Mouse (Mus musculus): ENCODE results near the gene Spink8. TPM values are rescaled to one million over a fixed set of nuclear protein-coding genes. Genes with fewer than 3 reads are reported as not detected.
A peak's percentile ranks its signal among the peaks of the same experiment; 100 is the strongest.

Spink8 gene
- total and polyA plus RNA-seq, 3 experiments, result not detected

- Histone ChIP-seq H3K4me3 (ENCODE audit: control insufficient read depth in 1 of 2, insufficient read depth in 1 of 2, low read depth in 2 of 2, low read length in 2 of 2) (peak overlapping the region; percentile 32 to 40), H3K36me3 (ENCODE audit: control insufficient read depth in 1 of 2, insufficient read depth in 2 of 2, low read length in 2 of 2) (peaks cover 0 to 20% of the 10 kb centered on the region in 2 experiments; a peak in 2 of 4 replicates), H3K4me1 (ENCODE audit: control insufficient read depth in 1 of 2, insufficient read depth in 2 of 2, low read length in 2 of 2) (peaks cover 13 to 30% of the 10 kb centered on the region in 2 experiments), H3K27ac (ENCODE audit: control insufficient read depth, low read depth, low read length) (peak overlapping the region; percentile 97), H3K9me3 (replicated peaks; ENCODE audit: insufficient read depth, low read length) (no peaks in the 10 kb centered on the region), H3K79me2 (ENCODE audit: control insufficient read depth, insufficient read depth, low read length, poor library complexity) (no peaks in the 10 kb centered on the region), H3K27me3 (ENCODE audit: control insufficient read depth in 1 of 2, insufficient read depth in 2 of 2, low read length in 2 of 2) (no peaks in the 10 kb centered on the region), H3K9ac (ENCODE audit: control insufficient read depth, low read depth, low read length, poor library complexity, severe bottlenecking) (peak overlapping the region; percentile 69)
- peak; percentile 93 for DNase-seq (ENCODE audit: low read depth, low spot score)
- TF ChIP-seq TCF12 (IDR thresholded peaks at IDR 0.05; ENCODE audit: low read depth, low read length) (peak; percentile 65; the same call in 1 of the 2 replicates), ETS1 (IDR thresholded peaks at IDR 0.05; ENCODE audit: low read depth, low read length) (peak; percentile 87), POLR2AphosphoS2 (IDR thresholded peaks at IDR 0.05; ENCODE audit: low read length) (peak; percentile 35; the same call in 1 of the 2 replicates), NELFE (IDR thresholded peaks at IDR 0.05; ENCODE audit: low read depth, low read length) (no peak; the same call in 1 of the 2 replicates), RAD21 (IDR thresholded peaks at IDR 0.05; ENCODE audit: low read depth, low read length) (no peak), E2F4 (IDR thresholded peaks at IDR 0.05; ENCODE audit: borderline replicate concordance, low read depth, low read length) (no peak), KAT2A (conservative IDR thresholded peaks at IDR 0.05; ENCODE audit: low read depth, low read length) (peak; percentile 28; the same call in 1 of the 2 replicates), ZNF384 (IDR thresholded peaks at IDR 0.05; ENCODE audit: low read depth, low read length) (no peak), MAX (IDR thresholded peaks at IDR 0.05; ENCODE audit: low read length) (peak; percentile 97), ZKSCAN1 (IDR thresholded peaks at IDR 0.05; ENCODE audit: low read depth, low read length) (no peak), SMC3 (IDR thresholded peaks at IDR 0.05; ENCODE audit: low read depth, low read length) (no peak), ELF1 (IDR thresholded peaks at IDR 0.05; ENCODE audit: low read depth, low read length) (no peak), MYC (IDR thresholded peaks at IDR 0.05; ENCODE audit: low read depth, low read length) (peak; percentile 99), CHD2 (IDR thresholded peaks at IDR 0.05; ENCODE audit: low read length) (peak; percentile 54), USF2 (IDR thresholded peaks at IDR 0.05; ENCODE audit: borderline replicate concordance in 1 of 2, insufficient read depth in 1 of 2, low read depth in 1 of 2, low read length in 2 of 2) (no peak), BHLHE40 (IDR thresholded peaks at IDR 0.05; ENCODE audit: borderline replicate concordance, low read depth, low read length) (0 out of 2 replicates have a peak, but pooled peaks have one; percentile 34), NRF1 (IDR thresholded peaks at IDR 0.05; ENCODE audit: insufficient read depth, low read depth, low read length, poor library complexity, severe bottlenecking) (no peak), GATA1 (IDR thresholded peaks at IDR 0.05; ENCODE audit: low read depth, low read length) (peak; percentile 78), POLR2A (IDR thresholded peaks at IDR 0.05; ENCODE audit: control insufficient read depth in 1 of 2, insufficient read depth in 1 of 2, low read depth in 1 of 2, low read length in 2 of 2, poor library complexity in 1 of 2) (peak in 1 of 2 experiments; percentile 65; a peak in 2 of 4 replicates), TAL1 (IDR thresholded peaks at IDR 0.05; ENCODE audit: low read length) (peak; percentile 42), EP300 (IDR thresholded peaks at IDR 0.05; ENCODE audit: low read depth in 1 of 2, low read length in 2 of 2) (peak; percentile 67 to 85), UBTF (IDR thresholded peaks at IDR 0.05; ENCODE audit: borderline replicate concordance, insufficient read depth, low read depth, low read length) (no peak), HCFC1 (IDR thresholded peaks at IDR 0.05; ENCODE audit: low read depth, low read length) (peak; percentile 49; the same call in 1 of the 2 replicates), ZC3H11A (IDR thresholded peaks at IDR 0.05; ENCODE audit: low read depth, low read length) (no peak), TBP (IDR thresholded peaks at IDR 0.05; ENCODE audit: low read depth, low read length) (peak; percentile 74; the same call in 1 of the 2 replicates), MXI1 (IDR thresholded peaks at IDR 0.05; ENCODE audit: low read depth, low read length) (peak; percentile 87), MAZ (IDR thresholded peaks at IDR 0.05; ENCODE audit: low read depth, low read length) (no peak; the same call in 1 of the 2 replicates), USF1 (IDR thresholded peaks at IDR 0.05; ENCODE audit: low read depth, low read length) (peak; percentile 57), CHD1 (IDR thresholded peaks at IDR 0.05; ENCODE audit: low read depth, low read length) (no peak), ZMIZ1 (IDR thresholded peaks at IDR 0.05; ENCODE audit: low read depth, low read length) (no peak), CTCF (IDR thresholded peaks at IDR 0.05 in 2 of 3, conservative IDR thresholded peaks at IDR 0.05 in 1 of 3; ENCODE audit: control insufficient read depth in 1 of 3, insufficient read depth in 1 of 3, low read depth in 2 of 3, low read length in 3 of 3, poor library complexity in 1 of 3, severe bottlenecking in 1 of 3) (no peak), RCOR1 (IDR thresholded peaks at IDR 0.05; ENCODE audit: low read depth, low read length) (no peak; the same call in 1 of the 2 replicates), MYB (IDR thresholded peaks at IDR 0.05; ENCODE audit: low read depth, low read length) (no peak), POLR2AphosphoS5 (IDR thresholded peaks at IDR 0.05; ENCODE audit: borderline replicate concordance, low read depth, low read length) (no peak), JUND (IDR thresholded peaks at IDR 0.05; ENCODE audit: low read depth, low read length) (no peak), MEF2A (IDR thresholded peaks at IDR 0.05; ENCODE audit: extremely low read depth, insufficient replicate concordance, low read depth, low read length, poor library complexity, severe bottlenecking) (no peak), GABPA (IDR thresholded peaks at IDR 0.05; ENCODE audit: low read depth, low read length) (no peak)
These were observed 51.0 kb downstream of the Spink8 start for GRCm38 (mm10) chr9:109863085-109863484.

All from MEL (cell line).